Mouse (Mus musculus) CH12.LX (cell line): ENCODE measurements at regions not wholly inside any gene's neighbourhood (a gene's known extent, or its start where the extent isn't known, plus 50 kb on each side); places are given as distances from the start of the nearest gene placed in this dataset.

ENCODE experiments used
- MAX ChIP-seq: IDR thresholded peaks from 2 replicates; pipeline ENCODE4 v1.6.1; 2011; ENCODE audit warnings: low read length, improper control_type of control experiment
- NELFE ChIP-seq: IDR thresholded peaks from 2 replicates; pipeline ENCODE4 v1.6.1; 2011; ENCODE audit warnings: low read depth, low read length, improper control_type of control experiment
- POLR2A ChIP-seq: IDR thresholded peaks from 2 replicates; pipeline ENCODE4 v1.6.1; 2011; ENCODE audit warnings: low read depth, mild to moderate bottlenecking, improper control_type of control experiment, low read length
- TBP ChIP-seq: conservative IDR thresholded peaks from 2 replicates; pipeline ENCODE4 v1.6.1; 2011; ENCODE audit warnings: low read depth, low read length, improper control_type of control experiment
- ZNF384 ChIP-seq: IDR thresholded peaks from 2 replicates; pipeline ENCODE4 v1.6.1; 2012; ENCODE audit warnings: low read depth, low read length, improper control_type of control experiment, inconsistent platforms

GRCm38 (mm10) chr12:104560934-104561565, 87.9 kb upstream of the Gsc start:
- TF ChIP-seq TBP: no peak
- no peak for TF ChIP-seq POLR2A
- TF ChIP-seq NELFE: no peak
- no peak for TF ChIP-seq MAX
- TF ChIP-seq ZNF384: no peak
